Mouse (Mus musculus) Patski (cell line): ENCODE results near the gene Ano2. TPM values are rescaled to one million over a fixed set of nuclear protein-coding genes. Genes with fewer than 3 reads are reported as not detected.
A peak's percentile ranks its signal among the peaks of the same experiment; 100 is the strongest.

Experiments
- ATAC-seq: fragments of 100-300 bp; one replicate; pipeline ENCODE4 v1.8.0; 2021
- CTCF ChIA-PET: fragments of 350-600 bp; sonication (Branson Sonifier 250); formaldehyde crosslinking; loops from one replicate; lab custom pipeline; 2022; ENCODE audit warnings: inconsistent platforms; lab: Charles Lee
- POLR2A ChIA-PET: fragments of 350-600 bp; sonication (Branson Sonifier 250); formaldehyde crosslinking; loops from one replicate; lab custom pipeline; 2022; ENCODE audit warnings: antibody characterized with exemption, inconsistent platforms; lab: Charles Lee
- DNase-seq: peaks from one replicate; pipeline ENCODE4 v3.0.0-alpha.2; 2011; ENCODE audit warnings: low read depth, low spot score
- H3K27me3 ChIP-seq: fragments of 371-371 bp; one replicate; pipeline ENCODE4 v1.5.1; 2021
- CTCF ChIP-seq: fragments of 100-300 bp; IDR thresholded peaks from one replicate; pipeline ENCODE4 v1.5.1; 2021
- in situ Hi-C: fragments of 300-500 bp; cut with MboI; formaldehyde crosslinking; loops from 3 replicates; pipeline ENCODE4 v1.11.1; 2018; ENCODE audit warnings: low pct_unique_long_range_greater_than_20kb, mixed read lengths
- polyA plus RNA-seq: library from polyadenylated mRNA; unstranded; gene quantifications from one replicate; pipeline ENCODE4 v1.2.3, GENCODE M21; 2021

Ano2 gene
- polyA plus RNA-seq, 1 experiment from 2014 or later, result 0.13 TPM

DNA sequence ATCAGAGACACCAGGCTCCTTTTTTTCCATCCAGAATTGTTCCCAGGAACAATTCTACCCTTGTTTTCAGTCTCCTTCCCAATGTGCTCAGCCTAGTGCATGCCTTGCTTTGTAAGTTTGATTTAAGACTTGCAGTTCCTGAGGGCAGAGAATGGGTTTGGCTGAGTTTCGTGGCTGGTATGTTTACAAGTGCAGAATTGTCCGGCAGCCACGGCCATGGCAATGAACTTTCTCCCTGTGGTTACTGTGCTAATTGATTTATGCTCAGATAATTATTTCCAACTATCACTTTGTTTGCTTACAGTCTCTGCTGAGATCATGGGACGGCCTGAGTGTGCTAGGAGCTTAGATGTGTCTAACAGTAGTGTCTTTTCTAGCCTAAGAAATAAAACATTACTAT lies 147.9 kb downstream of the Ano2 start:
- peaks cover 38% of the 10 kb centered on the region for H3K27me3 ChIP-seq
- ChIA-PET POLR2A (interaction anchor here (0.5 kb wide), 1 partner anchor 8 kb away, joined by 3 read pairs; no protein-coding TSS in a partner anchor), CTCF (no interaction called here)
- in situ Hi-C loops, result no loop called here
- ATAC-seq (no peak), DNase-seq (no peak)
- no peak for TF ChIP-seq CTCF

DNA sequence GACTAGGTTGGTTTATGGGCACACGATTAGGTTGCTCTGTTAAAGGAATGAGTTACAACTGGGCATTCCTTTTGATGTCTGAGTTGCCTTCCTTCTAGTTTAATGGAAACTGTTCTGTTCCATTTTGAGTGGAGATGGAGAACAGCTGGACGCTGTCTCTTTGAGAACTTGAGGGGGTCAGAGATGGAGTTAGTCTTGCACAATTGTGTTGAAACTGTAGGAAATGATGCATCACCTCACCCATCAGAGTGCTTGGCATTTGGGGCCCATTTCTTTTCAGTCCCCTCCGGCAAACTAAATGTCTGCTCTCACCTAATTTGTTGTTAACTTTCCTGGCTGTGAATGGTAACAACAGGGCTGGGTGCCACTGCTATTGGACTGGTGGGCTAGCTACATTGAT lies 151.1 kb downstream of the Ano2 start:
- in situ Hi-C loops, result no loop called here
- CTCF ChIA-PET, result no interaction called here
- POLR2A ChIA-PET, result no interaction called here
- DNase-seq (no peak), ATAC-seq (no peak)
- no peak for TF ChIP-seq CTCF
- peaks cover 25% of the 10 kb centered on the region for H3K27me3 ChIP-seq

DNA sequence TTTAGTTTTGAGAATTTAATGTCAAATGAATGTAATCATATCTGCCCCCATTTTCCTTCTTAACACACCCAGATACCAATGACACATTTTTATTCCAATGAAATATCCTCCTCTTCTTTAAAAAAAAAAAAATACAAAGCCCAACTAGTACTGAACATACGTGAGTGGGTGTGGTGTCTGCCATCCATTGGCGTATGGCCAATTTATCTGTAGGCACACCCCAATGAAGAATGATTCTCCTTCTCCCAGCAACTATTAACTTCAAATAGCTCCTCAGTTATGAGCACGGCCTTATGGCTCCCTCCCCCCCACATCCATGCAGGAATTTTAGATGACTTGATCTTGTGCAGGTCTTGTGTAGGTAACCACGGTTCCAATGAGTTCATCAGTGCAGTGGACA lies 161.0 kb downstream of the Ano2 start:
- ChIA-PET CTCF (no interaction called here), POLR2A (no interaction called here)
- no peak for TF ChIP-seq CTCF
- no peak for ATAC-seq
- DNase-seq, result no peak
- H3K27me3 ChIP-seq, result peaks cover 24% of the 10 kb centered on the region
- in situ Hi-C loops, result no loop called here

DNA sequence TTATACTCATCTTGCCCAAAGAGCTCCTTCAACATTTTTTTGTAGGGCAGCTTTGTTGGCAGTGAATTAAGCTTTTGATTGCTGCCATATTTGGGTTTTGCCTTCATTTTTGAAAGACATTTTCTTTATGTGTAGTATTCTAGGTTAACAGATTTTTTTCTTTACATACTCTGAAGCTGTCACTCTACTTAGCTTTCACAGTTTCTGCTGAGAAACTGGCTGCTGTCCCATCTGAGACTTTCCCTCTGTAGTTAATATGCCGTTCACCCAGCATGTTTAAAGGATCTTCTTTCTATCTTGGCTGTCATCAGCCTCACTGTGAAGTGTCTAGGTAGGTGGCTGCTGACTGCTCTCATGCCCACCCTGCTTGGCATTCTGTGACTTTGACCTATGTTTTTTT lies 168.1 kb downstream of the Ano2 start:
- in situ Hi-C loops, result no loop called here
- H3K27me3 ChIP-seq, result peaks cover 61% of the 10 kb centered on the region
- DNase-seq (no peak), ATAC-seq (no peak)
- POLR2A ChIA-PET, result no interaction called here
- CTCF ChIA-PET, result no interaction called here
- TF ChIP-seq CTCF, result no peak

DNA sequence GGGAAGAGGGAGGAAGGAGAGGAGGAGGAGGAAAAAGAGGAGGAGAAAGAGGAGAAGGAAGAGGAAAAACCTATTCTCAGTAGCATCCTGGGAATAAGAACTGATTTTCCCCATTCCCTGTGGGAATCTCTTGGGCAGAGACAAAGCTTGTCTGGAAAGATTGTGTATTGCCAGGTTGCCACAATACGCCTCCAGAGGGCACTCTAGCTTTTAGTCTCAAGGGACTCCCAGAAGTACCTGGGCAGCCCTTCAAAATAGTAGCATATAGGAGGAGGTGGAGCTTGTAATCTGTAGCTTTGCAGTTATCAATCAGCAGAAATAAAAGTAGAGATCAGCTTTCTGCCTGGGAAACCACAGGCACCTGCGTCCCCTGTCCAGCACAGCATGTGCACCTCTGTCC lies 178.3 kb downstream of the Ano2 start:
- in situ Hi-C loops, result loop anchor here (10.0 kb wide), 1 partner anchor 286 kb away; no protein-coding TSS in a partner anchor

DNA sequence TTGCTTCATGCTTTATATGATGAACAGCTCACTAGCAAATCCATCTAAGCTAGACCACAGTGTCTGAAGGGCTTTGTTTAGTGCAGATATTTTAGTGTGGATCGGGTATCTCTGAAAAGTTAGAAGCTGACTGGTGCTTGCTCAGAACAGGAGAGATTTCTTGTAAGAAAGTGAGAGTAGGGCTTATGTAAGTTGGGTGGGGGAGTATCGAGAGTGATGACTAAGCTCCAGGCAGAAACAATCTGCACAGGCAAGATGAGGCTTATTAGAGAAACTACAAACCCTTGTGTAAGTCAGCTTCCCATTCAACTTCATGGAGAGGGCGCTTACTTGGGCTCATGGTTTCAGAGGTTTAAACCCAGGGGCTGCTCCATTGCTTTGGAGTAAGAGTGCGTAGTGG lies 181.3 kb downstream of the Ano2 start:
- DNase-seq (no peak), ATAC-seq (no peak)
- ChIA-PET POLR2A (no interaction called here), CTCF (no interaction called here)
- in situ Hi-C loops, result no loop called here
- H3K27me3 ChIP-seq, result peaks cover 5% of the 10 kb centered on the region
- TF ChIP-seq CTCF, result no peak

More for the DNA sequence above, 178.3 kb downstream of the Ano2 start:
- peak; percentile 7 for DNase-seq
- peak; percentile 77 for TF ChIP-seq CTCF
- CTCF ChIA-PET, result interaction anchor here (0.8 to 1.2 kb wide), 7 partner anchors 29 to 605 kb away, joined by 3 to 5 read pairs (median 3); no protein-coding TSS in a partner anchor
- peaks cover 14% of the 10 kb centered on the region for H3K27me3 ChIP-seq
- POLR2A ChIA-PET, result no interaction called here
- ATAC-seq, result no peak

DNA sequence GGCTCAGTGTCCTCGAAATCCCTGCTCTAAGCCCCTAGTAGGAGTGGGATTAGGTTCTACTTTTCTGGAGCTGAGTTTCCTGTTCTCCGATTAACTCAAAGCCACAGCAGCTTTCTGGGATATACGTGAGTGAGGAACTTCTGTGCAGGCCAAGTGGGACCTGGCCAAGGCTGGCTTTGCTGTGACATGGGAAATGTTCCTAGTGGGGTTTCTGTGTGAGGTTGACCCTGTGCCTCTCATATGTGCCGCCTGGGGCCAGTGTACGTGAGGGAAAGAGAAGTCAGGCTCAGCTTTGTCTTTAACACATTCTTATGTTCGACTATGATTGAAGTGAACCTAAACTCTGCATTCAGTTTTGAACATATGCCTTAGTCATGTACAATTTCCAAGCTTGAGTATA lies 184.5 kb downstream of the Ano2 start:
- POLR2A ChIA-PET, result no interaction called here
- no peak for TF ChIP-seq CTCF
- in situ Hi-C loops, result no loop called here

DNA sequence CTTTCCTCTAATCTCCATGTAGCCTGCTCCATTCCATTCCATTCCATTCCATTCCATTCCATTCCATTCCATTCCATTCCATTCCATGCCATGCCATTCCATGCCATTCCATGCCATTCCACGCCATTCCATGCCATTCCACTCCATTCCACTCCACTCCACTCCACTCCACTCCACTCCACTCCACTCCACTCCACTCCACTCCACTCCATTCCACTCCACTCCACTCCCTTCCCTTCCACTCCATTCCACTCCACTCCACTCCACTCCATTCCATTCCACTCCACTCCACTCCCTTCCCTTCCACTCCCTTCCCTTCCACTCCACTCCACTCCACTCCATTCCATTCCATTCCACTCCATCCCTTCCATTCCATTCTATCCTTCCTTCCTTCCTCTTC lies 186.7 kb downstream of the Ano2 start:
- TF ChIP-seq CTCF, result no peak
- CTCF ChIA-PET, result no interaction called here
- ATAC-seq (no peak), DNase-seq (no peak)
- in situ Hi-C loops, result no loop called here
- peaks cover 10% of the 10 kb centered on the region for H3K27me3 ChIP-seq
- POLR2A ChIA-PET, result no interaction called here

More for the DNA sequence above, 184.5 kb downstream of the Ano2 start:
- ATAC-seq, result no peak
- peaks cover 5% of the 10 kb centered on the region for H3K27me3 ChIP-seq
- CTCF ChIA-PET, result no interaction called here
- no peak for DNase-seq

DNA sequence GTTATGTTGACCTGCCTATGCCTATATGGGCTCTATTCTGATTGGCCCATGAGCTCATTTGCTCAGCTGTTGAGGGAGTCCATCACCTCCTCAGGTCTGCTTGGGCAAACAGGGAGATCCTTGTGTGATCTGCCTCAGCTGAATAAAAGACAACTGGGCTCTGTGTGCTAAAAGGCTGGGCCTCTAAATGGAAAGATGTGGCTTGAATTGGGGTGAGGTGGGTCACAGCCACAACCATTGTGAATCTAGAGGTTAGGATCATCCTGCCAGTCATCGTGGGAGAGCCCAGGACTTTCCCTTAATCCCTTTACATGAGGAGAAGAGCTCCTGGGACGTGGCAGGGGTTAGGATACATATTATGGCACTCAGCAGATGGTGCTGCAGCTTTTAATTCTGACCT lies 188.5 kb downstream of the Ano2 start:
- ATAC-seq (no peak), DNase-seq (no peak)
- peaks cover 13% of the 10 kb centered on the region for H3K27me3 ChIP-seq
- POLR2A ChIA-PET, result no interaction called here
- no peak for TF ChIP-seq CTCF
- in situ Hi-C loops, result no loop called here
- CTCF ChIA-PET, result interaction anchor here (0.9 kb wide), 1 partner anchor 9 kb away, joined by 3 read pairs; no protein-coding TSS in a partner anchor

DNA sequence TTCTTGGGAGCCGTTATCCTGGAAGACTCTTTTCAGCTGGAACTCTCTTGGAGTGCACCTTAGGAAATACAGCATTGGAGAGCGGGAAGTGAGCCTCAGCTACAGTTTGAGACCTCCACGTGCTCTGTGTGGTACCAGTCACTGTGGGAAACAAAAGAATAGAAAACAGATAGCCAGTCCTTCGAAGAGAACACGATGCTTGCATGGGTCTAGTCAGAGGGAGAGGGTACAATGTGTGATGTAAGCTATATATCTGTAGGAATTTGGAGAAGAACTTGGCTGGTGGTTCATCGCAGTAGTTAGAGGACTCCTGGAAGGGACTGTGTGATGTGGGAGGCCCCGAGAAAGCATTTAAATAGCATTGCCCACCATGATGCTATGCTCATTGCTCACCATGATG lies 189.1 kb downstream of the Ano2 start:
- ChIA-PET POLR2A (no interaction called here), CTCF (interaction anchor here (0.9 kb wide), 1 partner anchor 9 kb away, joined by 3 read pairs; no protein-coding TSS in a partner anchor)
- TF ChIP-seq CTCF, result no peak
- no peak for DNase-seq
- no peak for ATAC-seq
- H3K27me3 ChIP-seq, result peaks cover 17% of the 10 kb centered on the region
- in situ Hi-C loops, result no loop called here

DNA sequence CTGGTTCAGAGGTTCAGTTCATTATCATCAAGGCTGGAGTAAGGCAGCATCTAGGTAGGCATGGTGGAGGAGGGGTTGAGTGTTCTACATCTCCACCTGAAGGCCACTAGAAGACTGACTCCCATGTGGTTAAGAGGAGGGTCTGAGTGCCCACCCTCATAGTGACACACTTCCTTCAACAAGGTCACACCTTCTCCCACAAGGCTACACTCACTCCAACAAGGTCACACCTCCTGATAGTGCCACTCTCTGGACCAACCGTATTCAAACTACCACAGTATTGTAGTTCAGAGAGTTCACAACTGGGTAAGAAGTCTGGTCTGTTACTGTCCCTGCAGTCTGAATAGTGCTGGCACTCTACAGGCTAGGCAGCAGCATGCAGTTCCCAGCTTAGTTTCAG lies 198.4 kb downstream of the Ano2 start:
- ATAC-seq, result no peak
- in situ Hi-C loops, result no loop called here
- DNase-seq, result no peak
- peaks cover 20% of the 10 kb centered on the region for H3K27me3 ChIP-seq
- ChIA-PET POLR2A (no interaction called here), CTCF (no interaction called here)
- no peak for TF ChIP-seq CTCF

DNA sequence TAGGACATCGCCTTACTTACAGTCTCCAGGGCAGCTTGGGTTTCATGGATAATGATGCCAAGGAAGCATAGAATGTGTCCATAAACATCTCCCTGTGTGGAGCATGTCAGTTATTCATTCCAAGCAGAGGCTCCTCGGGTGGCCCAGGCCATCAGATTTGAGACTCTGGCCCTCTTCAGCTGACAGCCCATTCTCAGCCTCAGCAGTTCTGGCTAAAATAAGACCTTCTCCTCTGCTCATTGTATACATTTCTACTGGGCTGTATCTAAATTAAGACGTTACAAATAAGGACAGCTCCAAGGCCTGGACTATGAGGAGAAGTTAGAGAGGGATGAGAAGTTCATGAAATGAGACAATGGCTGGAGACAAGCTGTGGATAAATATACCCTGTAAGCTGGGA lies 204.1 kb downstream of the Ano2 start:
- ChIA-PET POLR2A (no interaction called here), CTCF (no interaction called here)
- ATAC-seq (no peak), DNase-seq (no peak)
- H3K27me3 ChIP-seq, result peaks cover 23% of the 10 kb centered on the region
- TF ChIP-seq CTCF, result no peak
- in situ Hi-C loops, result no loop called here
